Mouse (Mus musculus) MN1 (cell line): ENCODE data around the gene Adgrg6.

Experiments
- DNase-seq: peaks from one replicate; pipeline ENCODE4 v3.0.0-alpha.2; 2016; ENCODE audit warnings: low spot score

Adgrg6 gene

GRCm38 (mm10) chr10:14491838-14492237 is 53.6 kb downstream of the Adgrg6 start:
- no peak for DNase-seq

- no peak for DNase-seq
Measured at GRCm38 (mm10) chr10:14483257-14483656, 62.2 kb downstream of the Adgrg6 start.

- DNase-seq, result no peak
Measured at GRCm38 (mm10) chr10:14482483-14482882, 63.0 kb downstream of the Adgrg6 start.

GRCm38 (mm10) chr10:14480928-14481327 is 64.5 kb downstream of the Adgrg6 start:
- no peak for DNase-seq

- DNase-seq, result no peak
Measured at GRCm38 (mm10) chr10:14476393-14476792, 69.1 kb downstream of the Adgrg6 start.

- no peak for DNase-seq
Measured at GRCm38 (mm10) chr10:14475641-14476040, 69.8 kb downstream of the Adgrg6 start.

- DNase-seq, result no peak
Measured at GRCm38 (mm10) chr10:14474541-14475305, 70.7 kb downstream of the Adgrg6 start.

- DNase-seq, result no peak
Measured at GRCm38 (mm10) chr10:14471039-14471550, 74.4 kb downstream of the Adgrg6 start.

- DNase-seq, result no peak
Measured at GRCm38 (mm10) chr10:14468623-14469022, 76.8 kb downstream of the Adgrg6 start.

- DNase-seq, result no peak
Measured at GRCm38 (mm10) chr10:14463796-14464511, 81.5 kb downstream of the Adgrg6 start.

- no peak for DNase-seq
Measured at GRCm38 (mm10) chr10:14460933-14461514, 84.4 kb downstream of the Adgrg6 start.

GRCm38 (mm10) chr10:14460252-14460932 is 85.1 kb downstream of the Adgrg6 start:
- no peak for DNase-seq

GRCm38 (mm10) chr10:14459819-14460218 is 85.6 kb downstream of the Adgrg6 start:
- DNase-seq, result no peak

- DNase-seq, result no peak
Measured at GRCm38 (mm10) chr10:14459330-14459729, 86.1 kb downstream of the Adgrg6 start.

- DNase-seq, result no peak
Measured at GRCm38 (mm10) chr10:14454481-14454880, 91.0 kb downstream of the Adgrg6 start.

GRCm38 (mm10) chr10:14451811-14452210 is 93.6 kb downstream of the Adgrg6 start:
- DNase-seq, result peak; percentile 57

GRCm38 (mm10) chr10:14450073-14450472 is 95.4 kb downstream of the Adgrg6 start:
- no peak for DNase-seq

- no peak for DNase-seq
Measured at GRCm38 (mm10) chr10:14445590-14446291, 99.7 kb downstream of the Adgrg6 start.

- no peak for DNase-seq
Measured at GRCm38 (mm10) chr10:14440860-14441579, 104.4 kb downstream of the Adgrg6 start.

- peak; percentile 57 for DNase-seq
Measured at GRCm38 (mm10) chr10:14404070-14404469, 141.4 kb downstream of the Adgrg6 start.

- DNase-seq, result no peak
Measured at GRCm38 (mm10) chr10:14401744-14402143, 143.7 kb downstream of the Adgrg6 start.
